Mouse (Mus musculus): ENCODE results near the gene Nub1.

The Nub1 gene

DNA sequence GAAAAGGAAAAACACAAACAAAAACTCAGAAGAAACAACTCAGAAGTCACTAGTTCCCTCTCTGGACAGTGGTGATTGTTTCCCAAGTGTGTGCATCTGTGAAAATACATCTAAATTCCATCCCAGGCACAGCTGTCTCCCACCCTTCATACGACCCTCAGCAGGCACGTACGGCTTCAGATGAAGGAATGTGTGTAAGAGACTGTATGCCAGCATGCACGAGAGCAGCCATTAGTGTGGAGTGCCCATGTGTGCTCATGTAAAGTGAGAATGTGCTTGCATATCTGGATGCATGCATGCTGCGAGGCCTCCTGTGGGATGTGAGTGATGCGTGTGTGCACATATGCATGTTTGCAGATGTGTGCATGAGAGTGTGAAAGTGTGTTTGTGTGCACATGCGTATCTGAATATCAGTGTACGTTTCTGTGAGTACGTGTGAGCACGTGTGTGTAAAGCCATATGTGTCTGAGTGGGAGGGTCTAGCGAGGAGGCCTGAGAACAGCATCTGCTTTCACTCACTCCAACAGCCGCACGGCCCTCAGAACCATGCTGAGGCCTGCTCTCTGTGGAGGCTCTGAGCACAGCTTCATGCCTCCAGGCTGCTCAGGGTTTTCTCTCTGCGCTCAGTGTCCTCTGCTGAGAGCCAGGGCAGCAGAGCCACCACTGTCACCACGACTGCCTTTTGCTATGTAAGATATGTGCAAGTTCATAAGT, 56.0 kb downstream of the Nub1 start:
- no peak for DNase-seq (ENCODE audit: low read depth, low spot score)

DNA sequence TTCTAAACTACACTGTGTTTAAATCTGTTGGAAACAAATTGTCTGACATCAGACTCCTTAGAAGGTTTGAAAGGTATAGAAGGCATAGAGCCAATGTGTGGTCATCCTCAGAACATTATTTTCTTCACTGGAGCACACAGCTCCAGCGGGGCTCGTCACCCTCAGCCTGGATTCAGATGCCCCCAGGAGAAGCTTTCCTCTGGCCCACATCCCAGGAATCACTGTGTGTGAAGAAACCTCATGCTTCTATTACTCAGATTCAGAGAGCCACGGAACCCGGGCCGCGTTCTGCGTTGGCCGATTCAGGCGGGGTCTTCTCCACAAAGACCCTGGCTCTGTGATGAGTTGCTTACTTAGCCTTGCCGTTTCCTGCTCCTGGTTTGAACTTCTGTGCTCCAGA, 58.6 kb downstream of the Nub1 start:
- DNase-seq (ENCODE audit: low read depth, low spot score), result no peak

DNA sequence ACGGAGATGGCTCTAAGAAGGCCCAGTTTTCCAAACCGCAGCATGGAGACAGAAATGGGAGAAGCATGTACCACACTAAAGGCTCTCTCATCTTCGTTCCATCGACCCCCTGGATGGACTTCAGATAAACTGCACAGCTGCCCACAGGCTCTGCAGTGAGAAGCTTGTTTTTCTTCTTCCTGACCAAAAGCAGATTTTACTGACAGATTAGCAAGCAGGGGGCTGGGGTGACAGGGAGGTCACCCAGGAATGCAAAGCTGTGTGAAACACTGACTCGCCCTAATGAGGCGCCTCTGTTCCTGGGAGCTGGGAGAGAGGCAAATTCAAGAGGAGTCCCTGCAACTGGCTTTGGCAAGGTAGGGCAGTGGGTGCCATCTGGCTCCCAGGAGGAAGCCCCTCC, 62.2 kb downstream of the Nub1 start:
- DNase-seq (ENCODE audit: low read depth, low spot score), result no peak

- DNase-seq (ENCODE audit: low read depth, low spot score), result no peak
Measured at GRCm38 (mm10) chr5:24749731-24750130, 64.4 kb downstream of the Nub1 start.

DNA sequence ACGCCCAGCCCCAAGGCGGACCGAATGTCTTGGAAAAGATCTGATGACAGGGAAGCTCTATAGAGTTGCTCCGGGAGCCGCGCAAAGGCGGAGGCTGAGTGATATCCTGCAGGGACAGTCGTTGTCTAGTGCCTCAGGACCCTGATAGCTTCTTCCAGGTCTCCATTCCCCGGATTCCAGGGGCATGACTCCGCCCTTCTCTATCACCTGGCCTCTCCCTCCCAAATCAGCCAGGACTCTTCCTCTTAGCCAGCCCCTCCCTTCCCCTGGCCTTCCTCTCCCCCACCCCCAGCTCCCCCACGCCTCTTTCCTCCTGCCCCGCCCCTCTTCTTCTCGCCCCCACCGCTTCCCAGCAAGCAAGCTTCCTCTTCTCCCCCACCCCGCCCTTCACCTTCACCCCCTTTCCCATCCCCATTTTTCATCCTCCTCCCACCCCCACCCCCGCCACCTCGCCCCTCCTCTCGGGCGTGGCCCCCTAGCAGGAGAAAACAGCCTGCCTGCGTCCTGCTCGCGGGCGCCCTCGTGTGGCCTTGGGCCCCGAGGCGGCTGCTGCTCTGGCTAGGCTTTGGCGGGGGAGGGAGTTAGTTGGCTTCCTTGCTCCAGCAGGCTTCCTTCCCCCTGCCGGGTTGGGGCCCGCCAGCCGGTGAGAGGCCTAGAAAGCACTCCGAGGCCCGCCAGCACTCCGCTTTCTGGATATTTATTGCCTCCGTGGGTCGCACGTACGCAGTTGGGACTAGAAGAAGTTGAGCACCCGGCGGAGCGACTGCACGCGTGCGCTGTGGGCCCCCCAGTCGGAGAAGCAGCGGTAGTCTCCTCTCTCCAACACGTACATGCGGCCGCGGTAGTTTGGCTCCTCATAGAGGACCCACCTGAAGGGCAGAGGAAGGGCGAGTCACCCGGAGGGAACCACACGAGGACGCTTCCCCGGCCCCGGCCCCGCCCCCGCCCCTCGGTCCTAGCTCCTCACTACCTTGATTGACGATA, 65.3 kb downstream of the Nub1 start:
- DNase-seq (ENCODE audit: low read depth, low spot score), result peak; percentile 94

DNA sequence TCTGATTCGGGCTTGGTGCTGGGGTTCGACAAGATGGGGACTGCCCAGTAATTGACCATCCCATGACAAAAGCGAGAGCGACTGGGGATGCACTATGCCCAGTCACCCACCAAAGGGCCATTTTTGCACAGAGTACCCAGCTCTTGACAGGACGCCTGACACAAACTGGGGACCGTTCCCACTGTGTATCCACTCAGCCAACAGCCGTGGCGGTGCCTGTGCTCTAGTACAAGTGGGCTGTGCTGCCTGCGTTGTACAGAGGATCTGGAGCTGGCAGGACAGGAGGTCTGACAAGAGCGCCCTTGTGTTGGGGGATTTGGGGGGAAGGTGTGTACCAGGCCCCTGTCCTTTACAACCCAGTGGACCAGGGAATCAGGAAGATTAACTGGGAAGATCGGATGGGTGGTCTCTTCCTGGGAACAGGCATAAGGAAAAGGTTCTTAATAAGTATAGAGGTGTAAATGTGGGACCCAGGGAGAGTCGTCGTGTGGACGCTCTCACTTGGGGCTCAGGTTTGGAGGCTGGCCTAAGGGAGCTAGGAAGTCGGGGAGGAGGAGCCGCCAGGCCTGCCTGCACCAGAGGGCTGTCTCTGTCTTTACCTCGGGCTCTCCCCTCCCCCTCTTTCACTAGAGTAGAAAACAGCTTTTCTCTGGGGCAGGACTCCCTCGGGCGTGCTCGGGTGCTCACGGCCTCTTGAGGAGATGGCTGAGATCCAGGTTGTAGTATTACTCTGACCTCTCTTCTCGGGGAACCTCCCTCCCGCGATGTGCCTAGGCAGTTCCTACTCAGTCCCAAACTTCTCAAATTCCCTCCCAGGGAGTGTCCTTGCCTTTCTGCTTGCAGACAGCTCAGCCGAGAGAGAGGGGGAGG, 66.2 kb downstream of the Nub1 start:
- peak; percentile 98 for DNase-seq (ENCODE audit: low read depth, low spot score)

DNA sequence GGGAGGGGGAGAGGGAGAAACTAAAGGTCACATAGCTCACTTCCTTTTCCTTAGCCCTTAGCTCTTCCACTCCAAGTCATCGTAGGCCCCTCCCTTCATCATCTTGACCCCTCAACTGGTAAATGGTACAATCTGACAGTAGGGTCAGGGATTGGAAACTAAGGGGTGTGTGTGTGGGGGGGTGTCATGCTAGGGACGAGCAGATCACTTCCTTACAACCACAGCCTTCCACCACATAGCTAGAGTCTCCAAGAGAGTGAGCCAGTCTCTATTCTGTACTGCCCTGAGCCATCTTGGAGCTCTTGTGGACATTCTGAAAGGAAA, 66.8 kb downstream of the Nub1 start:
- no peak for DNase-seq (ENCODE audit: low read depth, low spot score)

DNA sequence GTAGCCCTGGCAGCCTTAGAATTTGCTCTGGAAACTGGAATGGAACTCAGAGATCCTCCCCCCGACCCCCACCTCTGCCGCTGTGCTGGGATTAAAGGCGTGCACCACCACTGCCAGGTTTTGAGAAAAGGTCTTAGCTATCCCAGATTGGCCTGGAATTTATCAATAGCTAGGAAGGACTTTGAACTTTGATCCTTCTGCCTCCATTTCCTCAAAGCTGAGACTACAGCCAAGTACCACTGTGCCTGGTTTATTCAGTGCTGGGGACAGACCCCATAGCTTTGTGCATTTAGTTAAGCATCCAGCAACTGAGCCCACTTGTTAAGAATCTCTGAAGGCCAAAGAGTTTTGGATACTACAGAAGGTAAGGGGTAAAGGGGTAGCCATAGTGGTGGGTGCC, 71.6 kb downstream of the Nub1 start:
- DNase-seq (ENCODE audit: low read depth, low spot score), result no peak

DNA sequence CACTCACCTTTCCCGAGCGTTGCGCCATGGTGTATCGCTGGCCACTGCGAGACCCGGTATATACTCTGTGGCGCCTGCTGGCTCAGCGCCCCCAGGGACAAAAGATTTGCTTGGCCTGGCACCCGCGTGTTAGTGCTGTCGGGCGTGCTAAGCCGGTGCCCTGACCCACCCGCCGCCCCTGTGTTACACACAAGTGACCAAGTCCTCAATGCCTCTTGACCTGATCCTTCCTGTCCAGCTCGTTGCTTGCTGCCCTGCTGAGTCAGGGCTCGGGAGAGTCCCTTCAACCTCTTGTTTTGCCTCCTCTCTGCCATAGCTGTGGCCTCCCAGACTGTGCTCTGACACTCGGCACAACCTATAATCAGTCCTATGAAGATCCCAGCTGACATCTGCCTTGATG, 72.5 kb downstream of the Nub1 start, which contains the start of gene Crygn:
Crygn (minus strand) TSS at position 193 of the 400 bp plus-strand sequence.
- DNase-seq (ENCODE audit: low read depth, low spot score), result no peak

Measured in ES-CJ7 (cell line).